Mouse (Mus musculus): ENCODE data around the gene Snap23. TPM values are rescaled to one million over a fixed set of nuclear protein-coding genes. Genes with fewer than 3 reads are reported as not detected.
A peak's percentile ranks its signal among the peaks of the same experiment; 100 is the strongest.

The Snap23 gene
- polyA plus RNA-seq, 1 experiment from 2014 or later: 60.7 TPM

DNA sequence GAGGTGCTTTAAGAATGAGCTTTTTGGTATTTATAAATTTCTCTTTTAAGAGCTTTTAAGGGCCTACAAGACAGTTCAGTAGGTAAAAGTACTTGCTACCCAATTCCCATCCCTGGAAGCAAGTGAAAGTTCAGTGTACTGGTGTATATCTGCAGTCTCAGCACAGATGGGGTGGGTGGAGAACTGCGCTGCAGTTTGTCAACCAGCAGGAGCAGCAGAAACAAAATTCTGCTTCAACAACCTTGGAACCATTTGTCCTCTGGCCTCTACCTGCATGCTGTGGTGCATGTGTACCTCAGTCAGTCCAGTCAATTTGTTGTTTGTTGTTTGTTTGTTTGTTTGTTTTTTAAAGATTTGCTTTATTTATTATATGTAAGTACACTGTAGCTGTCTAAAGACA is 24.8 kb downstream of the Snap23 start:
- no peak overlapping the region for H3K4me2 ChIP-seq (replicated peaks)
- 90% methylated on average over 1 of the region's 1 CpGs for WGBS
- H3K36me3 ChIP-seq: peaks cover 44% of the 10 kb centered on the region
- H3K4me1 ChIP-seq: no peaks in the 10 kb centered on the region
- H3K27me3 ChIP-seq: no peaks in the 10 kb centered on the region
- H3K4me3 ChIP-seq: no peak overlapping the region
- no peak overlapping the region for H3K9ac ChIP-seq
- no peaks in the 10 kb centered on the region for H3K9me3 ChIP-seq
- no peak overlapping the region for H3K27ac ChIP-seq
- no peak for ATAC-seq (ENCODE audit: insufficient number of reproducible peaks, insufficient read depth, low FRiP score, low TSS enrichment)

DNA sequence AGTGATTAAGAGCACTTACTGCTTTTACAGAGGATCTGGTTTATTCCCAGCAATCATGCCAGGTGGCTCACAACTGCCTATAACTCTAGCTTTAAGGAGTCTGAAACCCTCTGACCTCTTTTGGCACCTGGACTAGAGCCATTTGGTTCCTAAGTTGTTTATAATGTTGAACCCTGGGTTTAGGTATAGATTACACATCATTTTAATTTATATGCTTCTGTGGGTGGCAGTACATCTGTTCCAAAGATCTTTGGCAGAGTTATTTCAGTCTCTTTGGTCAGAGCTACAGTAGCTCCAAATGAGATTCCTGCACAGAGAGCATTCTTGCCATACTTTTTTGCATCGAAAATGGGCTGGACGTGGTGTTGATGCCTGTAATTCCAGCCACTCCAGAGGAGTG is 30.3 kb downstream of the Snap23 start:
- Histone ChIP-seq H3K27ac (no peak overlapping the region), H3K9me3 (no peaks in the 10 kb centered on the region), H3K36me3 (peaks cover 52% of the 10 kb centered on the region), H3K27me3 (no peaks in the 10 kb centered on the region), H3K4me1 (no peaks in the 10 kb centered on the region), H3K4me3 (no peak overlapping the region), H3K9ac (no peak overlapping the region), H3K4me2 (replicated peaks) (no peak overlapping the region)
- no peak for ATAC-seq (ENCODE audit: insufficient number of reproducible peaks, insufficient read depth, low FRiP score, low TSS enrichment)
- 89% methylated on average over 2 of the region's 2 CpGs for WGBS

DNA sequence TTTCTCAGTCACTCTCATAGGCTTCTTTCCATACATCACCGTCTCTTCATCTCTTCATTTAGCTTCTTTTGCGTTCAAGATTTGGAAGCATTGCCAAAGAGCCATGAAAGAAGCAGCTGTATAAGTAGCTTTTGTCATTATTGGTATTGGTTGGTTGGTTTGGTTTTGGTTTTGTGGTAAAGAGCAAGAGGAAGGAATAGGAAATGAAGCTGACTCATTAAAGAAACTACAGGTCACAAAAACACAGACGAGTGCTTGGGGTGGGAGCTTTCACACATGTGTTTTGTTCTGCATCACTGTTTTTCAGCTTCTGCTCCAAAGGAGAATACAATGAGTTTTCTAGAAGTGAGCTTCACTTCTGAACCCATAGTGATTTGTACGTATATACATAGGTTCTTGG is 32.0 kb downstream of the Snap23 start:
- Histone ChIP-seq H3K27me3 (no peaks in the 10 kb centered on the region), H3K4me3 (no peak overlapping the region), H3K36me3 (peaks cover 52% of the 10 kb centered on the region), H3K4me2 (replicated peaks) (no peak overlapping the region), H3K4me1 (no peaks in the 10 kb centered on the region), H3K27ac (no peak overlapping the region), H3K9me3 (no peaks in the 10 kb centered on the region), H3K9ac (no peak overlapping the region)
- no peak for ATAC-seq (ENCODE audit: insufficient number of reproducible peaks, insufficient read depth, low FRiP score, low TSS enrichment)
- 92% methylated on average over 4 of the region's 4 CpGs for WGBS

DNA sequence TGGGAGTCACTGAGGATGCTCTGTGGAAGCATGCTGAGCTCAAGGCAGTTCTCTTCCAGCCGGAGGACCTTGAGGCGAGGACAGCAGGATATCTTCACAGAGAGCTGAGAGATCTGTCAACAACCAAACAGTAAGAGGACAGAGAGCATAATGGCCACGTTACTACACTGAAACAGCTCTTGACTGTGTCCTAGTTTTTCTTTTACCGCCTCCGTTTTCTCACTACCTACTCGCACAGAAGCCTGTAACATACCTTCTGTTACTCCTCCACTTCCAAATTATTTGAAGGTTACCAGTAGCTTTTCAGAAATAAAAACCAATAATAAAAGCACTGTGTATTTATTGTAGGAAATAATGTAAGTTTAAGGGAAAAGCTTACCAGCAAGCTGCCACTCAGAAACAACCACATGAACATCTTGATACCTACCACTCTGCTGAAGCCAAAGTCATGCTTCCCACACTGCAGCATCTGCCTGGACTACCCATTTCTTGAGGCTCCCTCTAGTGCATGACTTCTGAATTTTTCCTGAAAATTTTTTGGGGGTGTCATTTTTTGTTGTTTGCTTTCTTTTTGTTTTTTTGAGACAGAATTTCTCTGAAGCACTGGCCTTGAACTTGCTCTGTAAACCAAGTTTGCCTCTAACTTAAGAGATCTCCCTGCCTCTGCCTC is 38.7 kb downstream of the Snap23 start:
- H3K27me3 ChIP-seq: no peaks in the 10 kb centered on the region
- H3K4me3 ChIP-seq: no peak overlapping the region
- 88% methylated on average over 6 of the region's 6 CpGs for WGBS
- H3K4me1 ChIP-seq: peaks cover 14% of the 10 kb centered on the region
- no peak overlapping the region for H3K4me2 ChIP-seq (replicated peaks)
- H3K27ac ChIP-seq: no peak overlapping the region
- ATAC-seq (ENCODE audit: insufficient number of reproducible peaks, insufficient read depth, low FRiP score, low TSS enrichment): no peak
- H3K9ac ChIP-seq: no peak overlapping the region
- no peaks in the 10 kb centered on the region for H3K9me3 ChIP-seq
- peaks cover 4% of the 10 kb centered on the region for H3K36me3 ChIP-seq

DNA sequence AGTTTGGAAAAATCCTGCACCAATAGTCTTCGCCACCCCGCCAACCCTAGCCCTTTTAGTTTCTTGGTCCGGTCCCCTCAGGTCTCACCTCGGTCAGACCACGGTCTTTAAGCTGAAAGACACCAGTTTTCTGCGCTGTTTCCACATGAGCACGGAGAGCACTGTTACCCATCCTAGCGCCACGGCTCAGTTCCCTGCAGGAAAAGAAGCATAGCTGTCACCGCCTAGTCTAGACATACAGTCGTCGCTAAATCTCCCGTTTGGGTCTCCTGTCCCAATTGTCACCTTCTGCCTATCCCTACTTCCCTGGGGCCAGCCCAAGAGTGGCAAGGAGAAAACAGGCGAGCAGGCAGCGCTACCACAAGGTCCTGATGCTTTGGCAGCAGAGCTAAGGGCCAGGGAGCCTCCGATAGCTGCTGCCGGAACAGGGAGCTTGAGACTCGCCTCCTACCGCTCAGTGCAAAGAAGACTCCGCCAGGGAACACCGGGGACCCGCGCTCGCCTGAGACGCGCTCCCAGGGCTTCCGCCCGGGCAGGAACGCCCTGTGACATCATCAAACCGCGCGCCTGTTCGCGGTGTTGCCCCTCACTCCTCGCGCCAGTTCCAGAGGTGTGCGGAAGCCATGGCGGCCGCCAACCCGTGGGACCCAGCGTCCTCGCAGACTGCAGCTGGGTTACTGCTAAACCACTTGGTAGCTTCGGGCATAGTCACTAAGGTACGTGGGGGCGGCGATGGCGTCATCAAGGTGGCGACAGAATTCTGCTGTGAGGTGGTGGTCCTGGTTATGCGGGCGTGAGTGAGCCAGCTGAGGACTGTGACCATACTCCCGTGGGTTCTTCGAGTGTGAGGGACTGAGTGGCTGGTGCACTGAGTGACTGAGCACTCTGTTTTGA is 41.6 kb downstream of the Snap23 start, which contains the start of the genes Haus2 and Lrrc57:
Gene Haus2, plus strand, starts transcription at position 554 of the 894 bp plus-strand sequence.
Gene Lrrc57, minus strand, starts transcription at position 691 of the 894 bp plus-strand sequence.
- Histone ChIP-seq H3K27me3 (no peaks in the 10 kb centered on the region), H3K9ac (peak within 1 kb of the TSS; percentile 73), H3K9me3 (no peaks in the 10 kb centered on the region), H3K4me1 (peaks cover 14% of the 10 kb centered on the region), H3K36me3 (0 out of 2 replicates have a peak, but pooled peaks cover 5% of the 10 kb centered on the region), H3K27ac (peak within 1 kb of the TSS; percentile 91), H3K4me3 (peak within 1 kb of the TSS; percentile 86), H3K4me2 (replicated peaks) (peak within 1 kb of the TSS; percentile 81)
- peak; percentile 89 for ATAC-seq (ENCODE audit: insufficient number of reproducible peaks, insufficient read depth, low FRiP score, low TSS enrichment)
- WGBS: 0% methylated on average over 52 of the region's 52 CpGs

- Histone ChIP-seq H3K36me3 (peaks cover 38% of the 10 kb centered on the region), H3K27me3 (no peaks in the 10 kb centered on the region), H3K4me2 (replicated peaks) (no peak overlapping the region), H3K27ac (no peak overlapping the region), H3K4me3 (no peak overlapping the region), H3K4me1 (no peaks in the 10 kb centered on the region), H3K9ac (no peak overlapping the region), H3K9me3 (no peaks in the 10 kb centered on the region)
- ATAC-seq (ENCODE audit: insufficient number of reproducible peaks, insufficient read depth, low FRiP score, low TSS enrichment): no peak
- 88% methylated on average over 5 of the region's 5 CpGs for WGBS
Observed at GRCm38 (mm10) chr2:120616279-120617163, 49.0 kb downstream of the Snap23 start.

DNA sequence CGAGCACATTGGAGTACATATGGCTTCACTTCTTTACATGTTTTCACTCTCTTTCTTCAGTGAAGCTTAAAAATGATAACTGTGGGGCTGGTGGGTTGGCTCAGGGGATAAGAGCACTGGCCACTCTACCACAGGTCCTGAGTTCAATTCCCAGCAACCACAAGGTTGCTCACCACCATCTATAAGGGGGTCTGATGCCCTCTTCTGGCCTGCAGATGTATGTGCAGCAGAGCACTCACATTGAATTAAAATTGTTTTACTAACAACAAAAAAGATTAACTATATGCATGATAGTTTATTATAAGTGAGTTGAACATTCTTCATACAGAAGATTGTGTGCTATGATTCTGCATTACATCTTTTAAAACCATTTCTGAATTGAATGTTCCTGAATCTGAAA is 52.1 kb downstream of the Snap23 start:
- Histone ChIP-seq H3K36me3 (peaks cover 33% of the 10 kb centered on the region), H3K4me2 (replicated peaks) (no peak overlapping the region), H3K27me3 (no peaks in the 10 kb centered on the region), H3K27ac (no peak overlapping the region), H3K4me3 (no peak overlapping the region), H3K9ac (no peak overlapping the region), H3K9me3 (no peaks in the 10 kb centered on the region), H3K4me1 (no peaks in the 10 kb centered on the region)
- no peak for ATAC-seq (ENCODE audit: insufficient number of reproducible peaks, insufficient read depth, low FRiP score, low TSS enrichment)
- 100% methylated on average over 1 of the region's 1 CpGs for WGBS

- Histone ChIP-seq H3K27ac (no peak overlapping the region), H3K27me3 (no peaks in the 10 kb centered on the region), H3K9me3 (no peaks in the 10 kb centered on the region), H3K4me2 (replicated peaks) (no peak overlapping the region), H3K4me3 (no peak overlapping the region), H3K36me3 (peaks cover 15% of the 10 kb centered on the region), H3K4me1 (no peaks in the 10 kb centered on the region), H3K9ac (no peak overlapping the region)
- ATAC-seq (ENCODE audit: insufficient number of reproducible peaks, insufficient read depth, low FRiP score, low TSS enrichment): no peak
Observed at GRCm38 (mm10) chr2:120622920-120623319, 55.4 kb downstream of the Snap23 start.

DNA sequence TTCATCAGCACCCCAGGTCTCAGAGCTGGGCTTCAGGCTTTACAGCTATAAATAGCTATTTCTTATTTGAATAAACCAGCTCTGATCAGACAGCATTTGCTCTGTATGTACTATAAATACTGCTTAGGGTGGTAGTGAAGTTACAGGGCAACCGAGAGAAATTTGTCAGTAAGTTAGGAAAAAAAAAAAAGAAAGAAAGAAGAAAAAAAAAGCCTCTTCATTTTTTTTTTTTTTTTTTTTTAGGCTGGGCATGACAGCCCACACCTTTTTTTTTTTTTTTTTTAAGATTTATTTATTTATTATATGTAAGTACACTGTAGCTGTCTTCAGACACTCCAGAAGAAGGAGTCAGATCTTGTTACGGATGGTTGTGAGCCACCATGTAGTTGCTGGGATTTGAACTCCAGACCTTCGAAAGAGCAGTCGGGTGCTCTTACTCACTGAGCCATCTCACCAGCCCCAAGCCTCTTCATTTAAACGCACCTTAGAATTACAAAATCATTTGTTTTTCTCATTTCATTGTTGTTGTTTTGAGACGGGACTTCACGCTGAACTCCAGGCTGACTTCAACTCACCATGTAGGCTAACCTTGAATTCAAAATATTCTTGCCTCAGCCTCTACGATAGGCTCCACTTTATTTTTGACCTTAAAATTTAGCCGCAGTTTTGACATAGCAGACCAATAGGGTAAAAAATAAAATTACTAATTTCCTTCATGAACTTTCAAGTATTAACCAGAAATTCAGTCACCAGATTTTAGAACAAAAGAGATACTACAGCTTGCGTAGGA is 60.8 kb downstream of the Snap23 start:
- WGBS: 32% methylated on average over 10 of the region's 10 CpGs
- no peaks in the 10 kb centered on the region for H3K4me1 ChIP-seq
- no peak overlapping the region for H3K27ac ChIP-seq
- ATAC-seq (ENCODE audit: insufficient number of reproducible peaks, insufficient read depth, low FRiP score, low TSS enrichment): no peak; the same call in 1 of the 2 replicates
- H3K9ac ChIP-seq: no peak overlapping the region
- H3K9me3 ChIP-seq: no peaks in the 10 kb centered on the region
- H3K36me3 ChIP-seq: no peaks in the 10 kb centered on the region
- peak overlapping the region; percentile 53 for H3K4me3 ChIP-seq
- H3K27me3 ChIP-seq: no peaks in the 10 kb centered on the region
- peak overlapping the region; percentile 39 for H3K4me2 ChIP-seq (replicated peaks)

GRCm38 (mm10) chr2:120628886-120629735 is 61.6 kb downstream of the Snap23 start, which contains the start of gene Stard9:
Stard9 (plus strand) TSS chr2:120629121.
- WGBS: 2% methylated on average over 36 of the region's 36 CpGs
- H3K9ac ChIP-seq: peak within 1 kb of the TSS; percentile 50
- H3K27ac ChIP-seq: 0 out of 2 replicates have a peak within 1 kb of the TSS, but pooled peaks have one; percentile 37
- no peaks in the 10 kb centered on the region for H3K4me1 ChIP-seq
- H3K4me2 ChIP-seq (replicated peaks): peak within 1 kb of the TSS; percentile 61
- no peaks in the 10 kb centered on the region for H3K9me3 ChIP-seq
- peaks cover 3% of the 10 kb centered on the region; the same call in 1 of the 2 replicates for H3K36me3 ChIP-seq
- peak; percentile 100 for ATAC-seq (ENCODE audit: insufficient number of reproducible peaks, insufficient read depth, low FRiP score, low TSS enrichment)
- peak within 1 kb of the TSS; percentile 53 for H3K4me3 ChIP-seq
- H3K27me3 ChIP-seq: no peaks in the 10 kb centered on the region

Measured in embryonic facial prominence, embryonic 12.5 days (tissue).